Mouse (Mus musculus): ENCODE data around the gene Agbl4. TPM values are rescaled to one million over a fixed set of nuclear protein-coding genes. Genes with fewer than 3 reads are reported as not detected.

Gene Agbl4
- total and polyA plus RNA-seq, 3 experiments, result not detected

DNA sequence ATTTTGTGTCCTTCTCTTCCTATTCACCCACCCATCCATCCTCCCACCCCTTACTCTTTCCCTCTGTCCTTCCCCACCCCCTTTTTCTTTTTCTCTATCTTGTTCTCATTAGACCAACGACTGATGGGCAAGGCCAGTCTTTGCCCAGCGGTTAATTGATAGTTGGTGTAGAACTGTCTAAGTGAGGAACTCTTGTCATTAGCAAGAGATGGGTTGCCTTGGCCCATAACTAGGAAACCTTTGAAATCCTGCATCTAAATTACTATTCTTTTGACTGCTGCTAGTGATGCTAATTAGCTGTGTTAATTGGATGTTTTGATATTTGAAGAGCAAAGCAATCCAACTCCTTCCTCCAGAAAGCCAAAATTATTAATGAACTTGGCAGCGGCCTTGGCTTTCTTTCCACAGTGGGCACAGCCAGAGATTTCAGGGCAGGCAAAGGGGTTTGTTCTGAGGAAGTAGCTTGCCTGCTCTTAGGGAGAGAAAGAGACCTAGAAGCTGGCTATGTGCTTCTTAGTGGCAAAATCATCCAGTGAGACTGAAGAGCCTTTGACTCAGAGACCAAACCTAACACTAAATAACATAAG, 1238.2 kb downstream of the Agbl4 start:
- no peak for DNase-seq (ENCODE audit: extremely low read depth)
- H3K4me3 ChIP-seq (replicated peaks in 1 of 3; ENCODE audit: low read depth in 2 of 3, low read length in 2 of 3, poor library complexity in 1 of 3), result no peak overlapping the region
- H3K27ac ChIP-seq (ENCODE audit: insufficient read depth, low read depth), result no peak overlapping the region
- TF ChIP-seq POLR2AphosphoS2 (IDR thresholded peaks at IDR 0.05; ENCODE audit: low read depth, low read length), result no peak
- TF ChIP-seq IRF4 (IDR thresholded peaks at IDR 0.05; ENCODE audit: low read depth, low read length), result no peak
- no peak for TF ChIP-seq BHLHE40 (IDR thresholded peaks at IDR 0.05; ENCODE audit: low read depth, low read length)
- no peak for TF ChIP-seq CTCF (conservative IDR thresholded peaks at IDR 0.05 in 1 of 2, IDR thresholded peaks at IDR 0.05 in 1 of 2; ENCODE audit: low read depth in 2 of 2, low read length in 2 of 2)
- no peak for TF ChIP-seq RCOR1 (conservative IDR thresholded peaks at IDR 0.05; ENCODE audit: low read depth, low read length)
- no peak for TF ChIP-seq SIN3A (IDR thresholded peaks at IDR 0.05; ENCODE audit: low read length)
- TF ChIP-seq TBP (conservative IDR thresholded peaks at IDR 0.05; ENCODE audit: low read depth, low read length), result no peak
- TF ChIP-seq ZKSCAN1 (IDR thresholded peaks at IDR 0.05; ENCODE audit: borderline replicate concordance, low read depth, low read length), result no peak
- no peak for TF ChIP-seq MAX (IDR thresholded peaks at IDR 0.05; ENCODE audit: low read length)
- TF ChIP-seq TCF12 (IDR thresholded peaks at IDR 0.05; ENCODE audit: low read depth, low read length), result no peak
- TF ChIP-seq MAZ (IDR thresholded peaks at IDR 0.05; ENCODE audit: low read depth, low read length), result no peak
- H3K4me1 ChIP-seq (ENCODE audit: control insufficient read depth in 1 of 2, insufficient read depth in 2 of 2), result no peaks in the 10 kb centered on the region
- in situ Hi-C loops (cut with MboI; ENCODE audit: low pct_ligation_motif_present, low pct_unique_long_range_greater_than_20kb, low sequenced_read_pairs) (no loop called here), dilution Hi-C loops (cut with MboI; ENCODE audit: extremely low pct_ligation_motif_present, extremely low pct_unique_long_range_greater_than_20kb, low sequenced_read_pairs) (no loop called here)
- H3K79me2 ChIP-seq (replicated peaks; ENCODE audit: control insufficient read depth, extremely low read depth, insufficient read depth, poor library complexity, severe bottlenecking), result no peaks in the 10 kb centered on the region
- no peaks in the 10 kb centered on the region for H3K9me3 ChIP-seq (replicated peaks; ENCODE audit: low read length)
- H3K27me3 ChIP-seq (replicated peaks), result no peaks in the 10 kb centered on the region
- H3K36me3 ChIP-seq (replicated peaks in 1 of 2; ENCODE audit: control insufficient read depth in 1 of 2, insufficient read depth in 1 of 2, low read length in 1 of 2), result no peaks in the 10 kb centered on the region
- no peak overlapping the region for H3K9ac ChIP-seq (ENCODE audit: insufficient read depth, low read depth)
- H3K4me2 ChIP-seq (ENCODE audit: insufficient read depth, low read depth, poor library complexity, severe bottlenecking), result no peak overlapping the region

DNA sequence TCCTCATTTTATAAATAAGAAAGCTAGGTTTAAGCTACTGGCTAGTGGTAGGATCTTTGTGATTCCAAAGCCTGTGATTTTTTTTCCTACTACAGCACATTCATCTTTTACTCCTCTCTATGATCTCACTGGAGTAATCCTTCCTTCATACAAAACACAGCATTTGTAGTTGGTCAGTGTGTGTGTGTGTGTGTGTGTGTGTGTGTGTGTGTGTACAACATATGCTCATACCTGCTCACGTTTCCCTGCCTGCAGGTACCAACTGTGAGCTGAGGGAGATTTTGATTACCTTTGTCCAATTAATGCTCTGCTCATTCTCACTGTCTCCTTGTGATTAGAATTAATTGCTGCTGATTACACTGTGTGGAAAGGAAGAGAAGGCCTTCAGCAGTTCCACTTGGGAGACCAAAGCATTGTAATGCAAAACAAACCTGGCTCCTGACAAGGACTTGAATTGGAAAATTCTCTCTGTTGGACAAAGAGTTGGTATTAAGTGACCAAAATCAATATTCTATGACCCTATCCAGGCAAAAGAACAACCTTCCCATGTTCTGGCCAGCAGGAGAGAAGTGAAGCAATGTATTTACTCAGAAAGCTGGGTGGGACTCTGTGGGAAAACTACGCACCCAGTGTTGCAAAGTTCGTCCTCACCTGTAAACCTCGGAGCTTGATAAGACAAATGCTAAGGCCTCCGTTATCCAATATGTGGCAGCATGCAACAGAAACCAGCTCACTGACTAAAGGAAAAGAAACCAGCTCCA, 1241.7 kb downstream of the Agbl4 start:
- H3K27me3 ChIP-seq (replicated peaks), result no peaks in the 10 kb centered on the region
- H3K4me1 ChIP-seq (ENCODE audit: control insufficient read depth in 1 of 2, insufficient read depth in 2 of 2), result no peaks in the 10 kb centered on the region
- TF ChIP-seq SMC3 (IDR thresholded peaks at IDR 0.05; ENCODE audit: low read depth, low read length) (no peak), ZKSCAN1 (IDR thresholded peaks at IDR 0.05; ENCODE audit: borderline replicate concordance, low read depth, low read length) (no peak), JUN (IDR thresholded peaks at IDR 0.05; ENCODE audit: insufficient read depth, low read depth, low read length) (no peak), JUND (conservative IDR thresholded peaks at IDR 0.05; ENCODE audit: low read depth, low read length) (no peak), IRF4 (IDR thresholded peaks at IDR 0.05; ENCODE audit: low read depth, low read length) (no peak), MYC (IDR thresholded peaks at IDR 0.05; ENCODE audit: low read depth, low read length) (no peak), MXI1 (IDR thresholded peaks at IDR 0.05; ENCODE audit: low read depth, low read length) (no peak), CHD1 (IDR thresholded peaks at IDR 0.05; ENCODE audit: low read depth, low read length) (no peak), GABPA (IDR thresholded peaks at IDR 0.05; ENCODE audit: insufficient replicate concordance, low read depth, low read length) (no peak), ETS1 (conservative IDR thresholded peaks at IDR 0.05; ENCODE audit: low read depth, low read length) (no peak)
- in situ Hi-C loops (cut with MboI; ENCODE audit: low pct_ligation_motif_present, low pct_unique_long_range_greater_than_20kb, low sequenced_read_pairs), result no loop called here
- H3K27ac ChIP-seq (ENCODE audit: insufficient read depth, low read depth), result no peak overlapping the region
- dilution Hi-C loops (cut with MboI; ENCODE audit: extremely low pct_ligation_motif_present, extremely low pct_unique_long_range_greater_than_20kb, low sequenced_read_pairs), result no loop called here
- H3K4me3 ChIP-seq (replicated peaks in 1 of 3; ENCODE audit: low read depth in 2 of 3, low read length in 2 of 3, poor library complexity in 1 of 3), result no peak overlapping the region
- no peak overlapping the region for H3K9ac ChIP-seq (ENCODE audit: insufficient read depth, low read depth)
- no peaks in the 10 kb centered on the region for H3K9me3 ChIP-seq (replicated peaks; ENCODE audit: low read length)
- DNase-seq (ENCODE audit: extremely low read depth), result no peak
- no peaks in the 10 kb centered on the region for H3K36me3 ChIP-seq (replicated peaks in 1 of 2; ENCODE audit: control insufficient read depth in 1 of 2, insufficient read depth in 1 of 2, low read length in 1 of 2)
- no peaks in the 10 kb centered on the region for H3K79me2 ChIP-seq (replicated peaks; ENCODE audit: control insufficient read depth, extremely low read depth, insufficient read depth, poor library complexity, severe bottlenecking)
- no peak overlapping the region for H3K4me2 ChIP-seq (ENCODE audit: insufficient read depth, low read depth, poor library complexity, severe bottlenecking)
